In the genomic region with DNA sequence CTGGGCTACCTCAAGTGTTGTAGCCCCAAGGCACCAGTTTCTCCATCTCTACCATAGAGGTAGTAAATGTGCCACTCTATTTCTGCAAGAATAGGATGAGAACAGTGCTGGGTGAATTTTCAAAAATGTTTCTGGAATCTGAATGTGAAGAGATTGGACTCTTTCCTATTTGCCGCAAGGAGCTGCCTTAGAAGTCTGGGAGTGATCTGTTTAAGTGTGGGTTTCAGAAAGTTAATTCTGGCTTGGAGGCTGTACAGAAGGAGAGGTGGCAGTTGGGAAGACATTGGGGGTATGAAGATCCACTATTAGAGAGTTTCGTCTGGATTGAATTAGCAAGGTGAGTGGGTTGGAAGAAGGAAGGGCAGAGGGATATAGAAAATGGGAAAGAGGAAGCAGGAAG, we compare ENCODE assay signal across 24 mouse cellular contexts. TPM values are rescaled to one million over a fixed set of nuclear protein-coding genes. Genes with fewer than 3 reads are reported as not detected.
"Had no signal": no experiment of that assay in that cellular context is flagged by ENCODE, and none has a peak within 500 bp of the region (broad histone marks: within the 10 kb centered on the region; RNA-seq: fewer than 3 reads in every experiment).

No protein-coding gene starts in this region.

- H3K27ac ChIP-seq: intestine, embryonic 15.5 days; kidney, embryonic 15.5 days; limb, embryonic 10.5 days; limb, embryonic 13.5 days; liver, embryonic 12.5 days; liver, embryonic 15.5 days; neural tube, embryonic 12.5 days; neural tube, embryonic 15.5 days had no signal

- H3K4me3 ChIP-seq: intestine, embryonic 15.5 days; kidney, embryonic 15.5 days; limb, embryonic 10.5 days; limb, embryonic 13.5 days; liver, embryonic 12.5 days; liver, embryonic 15.5 days; neural tube, embryonic 12.5 days; neural tube, embryonic 15.5 days had no signal

- DNase-seq: kidney, adult 11 months; kidney, adult 8-10 months; kidney, postnatal 10 days; kidney, postnatal 36 days; layer of hippocampus, postnatal 36 days; liver; lung, adult 18-20 months; lung, postnatal 14 days; lung, postnatal 4 days; midbrain, embryonic 14.5 days; right cerebral cortex, postnatal 25 days; thymus, adult 2 months; thymus, postnatal 14 days; thymus, postnatal 4 days had no signal

- ATAC-seq: intestine, embryonic 15.5 days; liver, embryonic 12.5 days had no signal

RNA-seq across cellular contexts. Expression of a gene that starts 52.0 kb away (rescaled TPM):
- total RNA-seq: megakaryocyte progenitor cell, adult 5-6 weeks; megakaryocyte-erythroid progenitor cell, adult 5-6 weeks had no signal
